Mouse (Mus musculus) monocyte, adult 59 days (primary cell): ENCODE results near the gene Ptn. TPM values are rescaled to one million over a fixed set of nuclear protein-coding genes. Genes with fewer than 3 reads are reported as not detected.

ENCODE experiments used
- total RNA-seq, 2 experiments: library from RNA; stranded (reverse); gene quantifications; one replicate each; pipeline ENCODE4 v1.2.4; 2023

Gene Ptn
- total RNA-seq: not detected

GRCm38 (mm10) chr6:36809747-36810285, at the start of gene Ptn:
Gene Ptn (minus strand): TSS chr6:36810220.

